Mouse (Mus musculus) CH12.LX (cell line): ENCODE measurements at regions not wholly inside any gene's neighbourhood (a gene's known extent, or its start where the extent isn't known, plus 50 kb on each side); places are given as distances from the start of the nearest gene placed in this dataset.

ENCODE experiments used
- CHD1 ChIP-seq: IDR thresholded peaks from 2 replicates; pipeline ENCODE4 v1.6.1; 2012; ENCODE audit warnings: low read depth, low read length, improper control_type of control experiment, inconsistent platforms
- CTCF ChIP-seq, 2 experiments: IDR thresholded peaks in 1 of 2; conservative IDR thresholded peaks in 1 of 2; 2 replicates each; pipeline ENCODE4 v1.5.1; 2011 to 2012; ENCODE audit warnings: low read depth in 2 of 2, low read length in 2 of 2, improper control_type of control experiment in 1 of 2, inconsistent platforms in 1 of 2, mild to moderate bottlenecking in 1 of 2, moderate library complexity in 1 of 2
- E2F4 ChIP-seq: IDR thresholded peaks from 2 replicates; pipeline ENCODE4 v1.6.1; 2011; ENCODE audit warnings: low read depth, low read length, improper control_type of control experiment; ENCODE audit not compliant: insufficient replicate concordance
- ETS1 ChIP-seq: conservative IDR thresholded peaks from 2 replicates; pipeline ENCODE4 v1.6.1; 2012; ENCODE audit warnings: low read depth, mild to moderate bottlenecking, inconsistent platforms, low read length, improper control_type of control experiment, moderate library complexity
- HCFC1 ChIP-seq: IDR thresholded peaks from 2 replicates; pipeline ENCODE4 v1.6.1; 2012; ENCODE audit warnings: low read depth, mild to moderate bottlenecking, inconsistent platforms, low read length, improper control_type of control experiment
- MEF2A ChIP-seq: IDR thresholded peaks from 2 replicates; pipeline ENCODE4 v1.6.1; 2014; ENCODE audit warnings: low read depth, mild to moderate bottlenecking, inconsistent platforms, low read length, improper control_type of control experiment, borderline replicate concordance
- MXI1 ChIP-seq: IDR thresholded peaks from 2 replicates; pipeline ENCODE4 v1.6.1; 2011; ENCODE audit warnings: mild to moderate bottlenecking, low read depth, low read length, improper control_type of control experiment
- POLR2A ChIP-seq: IDR thresholded peaks from 2 replicates; pipeline ENCODE4 v1.6.1; 2011; ENCODE audit warnings: low read depth, mild to moderate bottlenecking, improper control_type of control experiment, low read length
- POLR2AphosphoS2 ChIP-seq: IDR thresholded peaks from 2 replicates; pipeline ENCODE4 v1.6.1; 2011; ENCODE audit warnings: low read depth, low read length, improper control_type of control experiment
- SMC3 ChIP-seq: IDR thresholded peaks from 2 replicates; pipeline ENCODE4 v1.6.1; 2011; ENCODE audit warnings: low read depth, low read length, improper control_type of control experiment
- TCF12 ChIP-seq: IDR thresholded peaks from 2 replicates; pipeline ENCODE4 v1.6.1; 2014; ENCODE audit warnings: low read depth, mild to moderate bottlenecking, inconsistent platforms, low read length, improper control_type of control experiment
- USF1 ChIP-seq: IDR thresholded peaks from 2 replicates; pipeline ENCODE4 v1.6.1; 2014; ENCODE audit warnings: low read depth, mild to moderate bottlenecking, inconsistent platforms, low read length, improper control_type of control experiment
- ZC3H11A ChIP-seq: IDR thresholded peaks from 2 replicates; pipeline ENCODE4 v1.6.1; 2012; ENCODE audit warnings: low read depth, mild to moderate bottlenecking, inconsistent platforms, low read length, improper control_type of control experiment

DNA sequence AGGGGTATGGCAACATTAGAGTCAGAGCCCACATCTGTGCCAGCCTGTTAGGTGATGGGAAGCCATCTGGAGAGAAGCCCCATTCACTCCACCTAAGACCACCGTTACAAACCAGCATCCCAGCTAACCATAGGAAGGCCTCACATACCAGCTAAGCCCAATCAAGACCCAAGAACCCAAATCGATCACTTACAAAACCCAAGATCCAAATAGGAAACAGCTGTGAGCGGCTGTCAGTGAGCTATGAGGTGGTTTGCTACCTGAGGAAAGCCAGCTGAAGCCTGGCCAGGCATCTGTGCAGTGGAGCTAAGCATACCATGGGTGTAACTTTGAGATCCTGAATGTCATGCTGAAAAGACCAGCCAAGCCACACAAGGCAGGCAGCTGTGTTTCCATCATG, 116.9 kb upstream of the Rybp start:
- no peak for TF ChIP-seq SMC3
- TF ChIP-seq CTCF (conservative IDR thresholded peaks at IDR 0.05 in 1 of 2, IDR thresholded peaks at IDR 0.05 in 1 of 2; ENCODE audit: low read depth in 2 of 2, low read length in 2 of 2) = no peak
- TF ChIP-seq POLR2A = no peak
- no peak for TF ChIP-seq TCF12
- no peak for TF ChIP-seq ETS1
- TF ChIP-seq E2F4 = no peak
- no peak for TF ChIP-seq USF1
- no peak for TF ChIP-seq ZC3H11A
- TF ChIP-seq MEF2A = no peak
- no peak for TF ChIP-seq MXI1
- no peak for TF ChIP-seq HCFC1
- no peak for TF ChIP-seq POLR2AphosphoS2
- no peak for TF ChIP-seq CHD1
